Mouse (Mus musculus) spleen, adult 2 months (tissue): ENCODE data around the gene Akt1s1. TPM values are rescaled to one million over a fixed set of nuclear protein-coding genes. Genes with fewer than 3 reads are reported as not detected.

Experiments used
- DNase-seq, 2 experiments: peaks; one replicate each; pipeline versions ENCODE4 v3.0.0 to v3.0.0-alpha.2; 2012 to 2021; ENCODE audit warnings: low spot score in 2 of 2, low read depth in 1 of 2
- H3K27ac ChIP-seq: fragments of 200-500 bp; 2 replicates; pipeline ENCODE4 v1.5.1; 2012; ENCODE audit warnings: low read length, inconsistent platforms; ENCODE audit not compliant: insufficient read depth
- H3K27me3 ChIP-seq: fragments of 200-500 bp; 2 replicates; pipeline ENCODE4 v1.6.1; 2012; ENCODE audit warnings: mild to moderate bottlenecking, moderate library complexity, low read length, inconsistent platforms; ENCODE audit not compliant: control insufficient read depth, insufficient read depth
- H3K36me3 ChIP-seq: fragments of 200-500 bp; 2 replicates; pipeline ENCODE4 v1.6.1; 2012; ENCODE audit warnings: mild to moderate bottlenecking, low read length, inconsistent platforms; ENCODE audit not compliant: control insufficient read depth, insufficient read depth
- H3K4me1 ChIP-seq: fragments of 200-500 bp; 2 replicates; pipeline ENCODE4 v1.6.1; 2011; ENCODE audit warnings: inconsistent platforms; ENCODE audit not compliant: control insufficient read depth, insufficient read depth, insufficient read length
- H3K4me3 ChIP-seq: fragments of 200-500 bp; 2 replicates; pipeline ENCODE4 v1.5.1; 2011; ENCODE audit warnings: mild to moderate bottlenecking, inconsistent platforms; ENCODE audit not compliant: insufficient read depth, insufficient read length; ENCODE audit errors: extremely low read depth
- CTCF ChIP-seq: fragments of 200-500 bp; IDR thresholded peaks from 2 replicates; pipeline ENCODE4 v1.5.1; 2011; ENCODE audit warnings: mild to moderate bottlenecking, inconsistent platforms; ENCODE audit not compliant: insufficient read depth, insufficient read length, insufficient replicate concordance; ENCODE audit errors: extremely low read depth
- POLR2A ChIP-seq: fragments of 200-500 bp; IDR thresholded peaks from 2 replicates; pipeline ENCODE4 v1.6.1; 2011; ENCODE audit warnings: low read depth, low read length, inconsistent platforms
- WGBS: fragments of 180-500 bp; shearing (Covaris S2); methylation state at CpG from one replicate; pipeline ENCODE4 v1.1.7; 2018; 5-methylcytosine and 5-hydroxymethylcytosine counted together
- polyA plus RNA-seq: library from polyadenylated mRNA; depleted of rRNA; stranded (reverse); fragments of >200 nt; gene quantifications from 2 replicates; pipeline ENCODE4 v1.2.3, GENCODE M21; 2012; rRNA removed

The Akt1s1 gene
- polyA plus RNA-seq, result 67.8 and 105 TPM in 2 replicates

DNA sequence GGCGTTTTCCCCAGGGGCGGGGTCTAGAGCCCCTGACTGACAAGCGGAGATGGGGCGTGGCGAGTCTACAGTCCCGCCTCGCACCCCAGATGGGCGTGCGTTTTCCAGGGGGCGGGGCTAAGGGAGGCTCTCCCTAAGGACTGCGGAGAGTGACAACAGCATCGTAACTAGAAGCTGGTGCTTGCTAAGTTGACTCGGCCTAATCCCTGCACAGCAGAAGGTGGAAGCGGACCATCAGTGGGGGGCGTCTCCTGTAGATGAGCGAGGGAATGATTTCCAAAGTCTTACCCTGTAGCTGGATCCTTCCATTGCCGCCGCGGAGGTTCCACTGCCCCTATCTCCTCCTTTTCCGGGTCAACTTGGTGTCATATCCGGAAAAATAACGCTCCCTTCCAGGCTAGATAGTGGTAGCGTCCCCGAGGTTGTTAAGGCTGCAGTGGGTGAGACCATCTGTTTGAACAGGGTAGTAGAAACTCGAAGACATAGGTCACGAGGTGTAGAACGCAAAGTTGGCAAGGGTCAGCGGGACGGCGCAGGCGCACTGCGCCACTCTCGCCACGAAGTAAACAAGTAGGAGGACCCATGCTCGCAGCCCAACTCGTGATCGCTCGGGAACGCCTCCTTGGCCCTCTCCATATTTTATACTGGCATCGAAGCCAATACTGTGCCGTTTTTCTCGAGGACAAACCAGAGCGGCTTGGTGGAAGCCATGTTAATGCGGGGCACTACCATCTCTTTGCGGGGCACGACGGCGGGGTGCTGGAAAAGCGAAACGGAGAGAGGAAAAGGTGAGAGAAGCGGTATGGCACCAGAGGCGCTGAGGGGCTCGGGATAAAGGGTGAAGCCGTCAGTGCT lies at the start of gene Akt1s1, which contains the start of gene Tbc1d17:
Akt1s1 (plus strand) TSS at position 431 of the 855 bp plus-strand sequence.
Tbc1d17 (minus strand) TSS at position 519 of the 855 bp plus-strand sequence.
- under 1% methylated on average over 54 of the region's 54 CpGs for WGBS
- peak within 1 kb of the TSS; percentile 96 for H3K27ac ChIP-seq
- TF ChIP-seq POLR2A, result peak; percentile 63; the same call in 1 of the 2 replicates
- no peak for TF ChIP-seq CTCF
- H3K36me3 ChIP-seq, result peaks cover 25% of the 10 kb centered on the region
- H3K27me3 ChIP-seq, result no peaks in the 10 kb centered on the region
- H3K4me3 ChIP-seq, result peak within 1 kb of the TSS; percentile 89
- peaks cover 10% of the 10 kb centered on the region; the same call in 1 of the 2 replicates for H3K4me1 ChIP-seq
- peak; percentile 97 to 100 for DNase-seq

DNA sequence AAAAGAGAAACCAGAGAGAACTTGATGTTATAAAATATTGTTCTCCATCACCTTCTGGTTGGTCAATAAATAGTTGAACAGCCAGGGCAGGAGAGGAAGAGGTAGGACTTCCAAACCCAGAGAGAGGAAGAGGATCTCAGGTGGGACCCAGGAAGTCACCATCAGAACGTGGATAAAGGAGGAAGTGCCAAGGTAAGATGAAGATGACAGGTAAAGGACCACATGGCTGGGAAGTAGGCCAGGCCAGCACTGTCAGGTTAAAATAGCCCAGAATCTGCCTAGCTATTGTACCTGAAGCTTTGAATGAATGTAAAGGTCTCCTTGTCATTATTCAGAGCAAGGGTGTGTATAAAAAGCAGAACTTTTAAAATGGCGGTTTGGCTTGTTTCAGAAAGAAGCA lies 39.9 kb upstream of the Akt1s1 start:
- TF ChIP-seq POLR2A, result no peak
- no peak for TF ChIP-seq CTCF
- 63% methylated on average over 2 of the region's 2 CpGs for WGBS
- DNase-seq, result no peak

DNA sequence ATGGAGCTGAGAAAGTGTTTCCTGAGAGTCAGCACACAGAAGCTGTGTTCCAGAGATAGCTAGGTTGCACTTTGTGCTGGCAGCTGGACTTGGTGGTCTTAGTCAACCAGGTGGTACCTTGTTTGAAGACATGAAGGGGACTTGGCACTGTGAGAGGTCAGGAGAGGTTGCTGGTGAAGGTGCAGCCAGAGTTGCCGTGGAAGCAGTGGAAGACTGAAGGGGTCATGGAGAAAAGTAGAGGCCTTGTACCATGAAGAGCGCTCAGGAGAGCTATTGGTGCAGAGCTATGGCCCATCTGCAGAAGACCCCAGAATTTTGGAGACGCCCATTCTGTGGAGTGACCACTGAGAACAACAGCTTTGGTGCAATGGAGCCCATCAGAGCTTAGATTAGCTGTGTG lies 39.3 kb upstream of the Akt1s1 start:
- Histone ChIP-seq H3K36me3 (no peaks in the 10 kb centered on the region), H3K27ac (no peak overlapping the region), H3K4me3 (no peak overlapping the region), H3K27me3 (no peaks in the 10 kb centered on the region), H3K4me1 (no peaks in the 10 kb centered on the region)
- 91% methylated on average over 3 of the region's 3 CpGs for WGBS
- no peak for DNase-seq
- no peak for TF ChIP-seq CTCF
- TF ChIP-seq POLR2A, result no peak

More for the DNA sequence above, 39.9 kb upstream of the Akt1s1 start:
- no peak overlapping the region for H3K4me3 ChIP-seq
- no peaks in the 10 kb centered on the region for H3K27me3 ChIP-seq
- no peaks in the 10 kb centered on the region for H3K36me3 ChIP-seq
- no peaks in the 10 kb centered on the region for H3K4me1 ChIP-seq
- no peak overlapping the region for H3K27ac ChIP-seq

DNA sequence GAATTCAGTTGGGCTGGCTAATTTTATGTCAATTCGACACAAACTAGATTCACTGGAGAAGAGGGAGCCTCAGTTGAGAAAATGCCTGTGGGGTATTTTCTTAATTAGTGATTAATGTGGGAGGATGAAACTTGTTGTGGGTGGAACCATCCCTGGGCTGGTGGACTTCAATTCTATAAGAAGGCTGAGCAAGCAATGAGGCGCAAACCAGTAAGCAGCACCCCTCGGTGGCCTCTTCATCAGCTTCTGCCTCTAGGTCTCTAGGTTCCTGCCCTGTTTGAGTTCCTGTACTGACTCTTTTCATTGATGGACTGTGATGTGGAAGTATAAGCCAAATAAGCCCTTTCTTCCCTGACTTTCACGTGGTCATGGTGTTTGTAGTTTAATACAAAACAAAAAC lies 38.4 kb upstream of the Akt1s1 start:
- no peak overlapping the region for H3K4me3 ChIP-seq
- no peaks in the 10 kb centered on the region for H3K27me3 ChIP-seq
- 87% methylated on average over 4 of the region's 4 CpGs for WGBS
- DNase-seq, result no peak
- no peaks in the 10 kb centered on the region for H3K36me3 ChIP-seq
- peaks cover 4% of the 10 kb centered on the region; the same call in 1 of the 2 replicates for H3K4me1 ChIP-seq
- TF ChIP-seq CTCF (no peak), POLR2A (no peak)
- H3K27ac ChIP-seq, result no peak overlapping the region

DNA sequence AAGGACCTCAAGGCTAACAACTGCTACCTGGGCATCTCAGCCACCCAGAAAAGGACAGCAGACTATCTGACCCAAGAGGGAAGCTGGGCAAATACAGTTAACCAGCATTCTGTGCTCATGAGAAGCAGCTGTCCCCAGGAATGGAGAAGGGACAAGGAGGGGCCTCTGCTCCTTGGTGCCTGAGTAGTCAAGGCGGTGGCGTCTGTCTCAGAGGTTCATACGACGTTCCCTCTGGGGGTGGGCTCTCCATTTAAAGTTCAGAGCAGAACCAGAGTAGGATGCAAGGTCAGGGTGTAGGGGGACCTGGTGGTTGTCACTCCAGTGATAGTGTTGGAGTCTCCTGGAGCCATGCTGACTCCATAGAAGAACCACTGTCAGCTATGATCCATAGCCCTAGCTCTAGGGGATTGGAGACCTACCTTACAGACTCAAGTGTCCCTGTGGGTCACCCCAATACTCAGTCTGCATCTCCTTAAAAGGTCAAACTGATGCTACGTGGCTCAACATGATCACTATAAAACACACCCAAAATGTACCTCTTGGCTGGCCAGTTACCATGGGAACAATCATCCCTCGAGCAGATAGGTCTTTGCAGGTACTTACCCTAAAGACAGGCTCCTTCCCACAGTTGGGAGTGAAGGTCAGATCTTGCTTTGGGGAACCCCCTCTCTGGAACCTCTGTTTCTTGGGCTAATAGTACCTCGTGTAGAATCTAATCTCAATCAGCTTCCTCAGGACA lies 37.8 kb upstream of the Akt1s1 start:
- H3K4me1 ChIP-seq, result peaks cover 4% of the 10 kb centered on the region; the same call in 1 of the 2 replicates
- H3K4me3 ChIP-seq, result no peak overlapping the region
- no peak for TF ChIP-seq CTCF
- no peak for TF ChIP-seq POLR2A
- no peaks in the 10 kb centered on the region for H3K36me3 ChIP-seq
- DNase-seq, result no peak
- WGBS, result 84% methylated on average over 7 of the region's 7 CpGs
- no peak overlapping the region for H3K27ac ChIP-seq
- no peaks in the 10 kb centered on the region for H3K27me3 ChIP-seq

DNA sequence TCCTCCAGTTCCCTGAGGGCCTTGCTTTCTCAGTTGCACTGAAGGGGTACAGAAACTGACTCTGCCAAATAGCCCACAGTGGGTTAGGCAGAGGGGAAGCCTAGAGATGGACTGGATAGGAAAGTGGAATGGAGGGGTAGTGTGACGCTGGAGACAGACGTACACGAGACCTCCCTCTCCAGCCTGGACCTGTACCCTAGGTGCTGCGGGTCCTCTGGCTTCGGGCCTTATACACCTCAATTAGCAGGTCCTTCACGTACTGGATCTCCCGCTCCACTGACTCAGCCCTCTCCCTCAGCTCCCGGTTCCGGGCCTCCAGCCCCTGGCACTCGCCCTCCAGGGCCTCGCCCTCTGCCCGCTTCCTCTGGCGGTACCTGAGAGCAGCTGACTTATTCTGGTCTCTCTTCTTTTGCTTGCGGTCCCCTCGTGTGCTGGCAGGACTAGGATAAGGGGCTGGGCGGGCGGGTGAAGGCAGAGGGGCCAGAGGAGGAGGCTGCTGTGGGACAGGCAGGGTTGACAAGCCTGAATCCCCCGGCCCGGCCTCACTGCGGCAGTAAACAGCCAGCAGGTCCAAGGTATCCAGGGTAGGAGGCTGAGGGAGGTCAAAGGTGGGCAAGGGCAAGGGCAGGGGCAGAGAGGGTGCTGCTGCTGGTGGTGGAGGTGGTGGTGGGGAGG lies 36.0 kb upstream of the Akt1s1 start:
- H3K4me3 ChIP-seq, result no peak overlapping the region
- H3K36me3 ChIP-seq, result no peaks in the 10 kb centered on the region
- H3K27ac ChIP-seq, result no peak overlapping the region
- peaks cover 7% of the 10 kb centered on the region for H3K4me1 ChIP-seq
- WGBS, result 91% methylated on average over 20 of the region's 20 CpGs
- H3K27me3 ChIP-seq, result no peaks in the 10 kb centered on the region
- DNase-seq, result no peak
- TF ChIP-seq CTCF (no peak), POLR2A (no peak)
